Mouse (Mus musculus): ENCODE data around the gene Col23a1. TPM values are rescaled to one million over a fixed set of nuclear protein-coding genes. Genes with fewer than 3 reads are reported as not detected.
"Not testable (repeated sequence)": the region's sequence is repeated elsewhere in the genome, so short reads cannot be mapped to it uniquely, and the experiment has no call there.

Gene Col23a1
- polyA plus RNA-seq, 1 experiment from 2014 or later, result 13.3 TPM

DNA sequence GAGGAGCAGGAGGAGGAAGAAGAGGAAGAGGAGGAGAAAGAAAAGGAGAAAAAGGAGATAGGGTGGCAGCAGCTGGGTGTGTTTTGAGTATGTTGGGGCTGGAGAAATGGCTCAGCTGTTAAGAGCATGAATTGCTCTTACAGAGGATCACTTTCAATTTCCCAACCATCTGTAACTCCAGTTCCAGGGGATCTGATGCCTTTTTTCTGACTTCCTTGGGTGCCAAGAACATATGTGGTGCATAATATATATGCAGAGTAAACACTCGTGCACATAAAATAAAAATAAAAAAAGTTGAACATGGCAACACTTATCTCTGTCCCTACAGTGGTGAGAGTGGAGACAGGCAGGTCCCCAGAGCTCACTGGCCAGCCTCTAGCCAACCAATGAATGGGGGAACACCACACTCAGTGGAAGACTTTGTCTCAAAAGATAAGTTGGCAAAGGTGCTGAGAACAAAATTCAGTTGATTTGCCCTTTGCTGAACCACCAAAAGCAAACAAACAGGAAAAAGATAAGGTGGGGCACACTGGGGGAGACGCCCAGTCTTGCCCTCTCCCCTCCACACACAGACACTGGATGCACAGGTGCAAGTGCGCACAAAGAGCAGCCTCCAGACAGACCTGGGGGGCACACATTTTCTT lies 319.7 kb downstream of the Col23a1 start:
- WGBS, result 76% methylated on average over 3 of the region's 3 CpGs
- ATAC-seq (ENCODE audit: insufficient number of reproducible peaks, insufficient read depth, low FRiP score, low read depth), result no peak
- H3K4me2 ChIP-seq (ENCODE audit: low read length), result no peak overlapping the region
- H3K27me3 ChIP-seq (ENCODE audit: control insufficient read depth, insufficient read depth, low read length), result no peaks in the 10 kb centered on the region
- H3K36me3 ChIP-seq (ENCODE audit: control insufficient read depth, insufficient read depth, low read length), result peaks cover 13% of the 10 kb centered on the region
- H3K9ac ChIP-seq (ENCODE audit: low read length), result no peak overlapping the region
- H3K4me3 ChIP-seq (ENCODE audit: control insufficient read depth in 1 of 2, insufficient read depth in 1 of 2, low read depth in 1 of 2, low read length in 2 of 2), result no peak overlapping the region
- no peaks in the 10 kb centered on the region for H3K9me3 ChIP-seq (ENCODE audit: control insufficient read depth, low read length)
- no peak overlapping the region for H3K27ac ChIP-seq (replicated peaks in 1 of 2; ENCODE audit: control insufficient read depth in 1 of 2, insufficient read depth in 1 of 2, low read depth in 2 of 2, low read length in 2 of 2)
- H3K4me1 ChIP-seq (ENCODE audit: control insufficient read depth in 2 of 2, insufficient read depth in 2 of 2, low read length in 2 of 2), result peaks cover 4 to 15% of the 10 kb centered on the region in 2 experiments; a peak in 3 of 4 replicates

DNA sequence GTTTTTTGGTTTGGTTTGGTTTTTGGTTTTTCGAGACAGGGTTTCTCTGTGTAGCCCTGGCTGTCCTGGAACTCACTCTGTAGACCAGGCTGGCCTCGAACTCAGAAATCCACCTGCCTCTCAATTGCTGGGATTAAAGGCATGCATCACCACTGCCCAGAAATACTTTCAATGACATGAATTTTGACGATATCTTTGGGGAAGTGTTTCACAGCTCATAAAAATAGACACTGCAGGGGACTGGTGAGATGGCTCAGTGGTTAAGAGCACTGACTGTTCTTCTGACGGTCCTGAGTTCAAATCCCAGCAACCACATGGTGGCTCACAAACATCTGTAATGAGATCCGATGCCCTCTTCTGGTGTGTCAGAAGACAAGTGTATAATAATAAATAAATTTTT lies 320.2 kb downstream of the Col23a1 start:
- WGBS, result 84% methylated on average over 5 of the region's 5 CpGs
- H3K9me3 ChIP-seq (ENCODE audit: control insufficient read depth, low read length); H3K36me3 ChIP-seq (ENCODE audit: control insufficient read depth, insufficient read depth, low read length); H3K4me3 ChIP-seq (ENCODE audit: control insufficient read depth in 1 of 2, insufficient read depth in 1 of 2, low read depth in 1 of 2, low read length in 2 of 2); ATAC-seq (ENCODE audit: insufficient number of reproducible peaks, insufficient read depth, low FRiP score, low read depth); H3K4me2 ChIP-seq (ENCODE audit: low read length); H3K27me3 ChIP-seq (ENCODE audit: control insufficient read depth, insufficient read depth, low read length); H3K27ac ChIP-seq (replicated peaks in 1 of 2; ENCODE audit: control insufficient read depth in 1 of 2, insufficient read depth in 1 of 2, low read depth in 2 of 2, low read length in 2 of 2); H3K9ac ChIP-seq (ENCODE audit: low read length): not testable (repeated sequence)
- peaks cover 6 to 12% of the 10 kb centered on the region in 2 experiments for H3K4me1 ChIP-seq (ENCODE audit: control insufficient read depth in 2 of 2, insufficient read depth in 2 of 2, low read length in 2 of 2)

DNA sequence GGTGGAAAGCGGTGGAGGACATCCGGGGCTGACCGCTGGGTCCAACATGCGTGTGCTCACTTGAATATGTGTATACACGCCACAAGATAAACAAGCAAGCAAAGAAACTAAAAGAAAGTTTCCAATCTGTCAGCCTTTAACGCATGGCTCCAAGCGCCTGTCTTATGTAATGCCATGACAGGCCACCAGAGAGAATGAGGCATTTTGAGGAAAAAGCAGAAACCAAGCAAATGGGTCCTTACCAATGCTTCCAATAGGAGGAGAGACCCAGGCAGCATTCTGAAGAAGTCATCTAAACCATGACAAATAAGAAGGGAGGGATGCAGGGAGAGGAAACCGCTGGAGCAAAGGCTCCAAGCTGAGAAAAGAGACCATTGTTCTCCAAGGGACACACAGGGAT lies 324.5 kb downstream of the Col23a1 start:
- no peak for ATAC-seq (ENCODE audit: insufficient number of reproducible peaks, insufficient read depth, low FRiP score, low read depth)
- no peak overlapping the region for H3K9ac ChIP-seq (ENCODE audit: low read length)
- WGBS, result 70% methylated on average over 8 of the region's 8 CpGs
- H3K4me3 ChIP-seq (ENCODE audit: control insufficient read depth in 1 of 2, insufficient read depth in 1 of 2, low read depth in 1 of 2, low read length in 2 of 2), result no peak overlapping the region
- H3K27ac ChIP-seq (replicated peaks in 1 of 2; ENCODE audit: control insufficient read depth in 1 of 2, insufficient read depth in 1 of 2, low read depth in 2 of 2, low read length in 2 of 2), result no peak overlapping the region
- H3K4me2 ChIP-seq (ENCODE audit: low read length), result no peak overlapping the region
- peaks cover 9% of the 10 kb centered on the region in 2 experiments; a peak in 3 of 4 replicates for H3K4me1 ChIP-seq (ENCODE audit: control insufficient read depth in 2 of 2, insufficient read depth in 2 of 2, low read length in 2 of 2)
- no peaks in the 10 kb centered on the region for H3K36me3 ChIP-seq (ENCODE audit: control insufficient read depth, insufficient read depth, low read length)
- H3K27me3 ChIP-seq (ENCODE audit: control insufficient read depth, insufficient read depth, low read length), result no peaks in the 10 kb centered on the region
- no peaks in the 10 kb centered on the region for H3K9me3 ChIP-seq (ENCODE audit: control insufficient read depth, low read length)

DNA sequence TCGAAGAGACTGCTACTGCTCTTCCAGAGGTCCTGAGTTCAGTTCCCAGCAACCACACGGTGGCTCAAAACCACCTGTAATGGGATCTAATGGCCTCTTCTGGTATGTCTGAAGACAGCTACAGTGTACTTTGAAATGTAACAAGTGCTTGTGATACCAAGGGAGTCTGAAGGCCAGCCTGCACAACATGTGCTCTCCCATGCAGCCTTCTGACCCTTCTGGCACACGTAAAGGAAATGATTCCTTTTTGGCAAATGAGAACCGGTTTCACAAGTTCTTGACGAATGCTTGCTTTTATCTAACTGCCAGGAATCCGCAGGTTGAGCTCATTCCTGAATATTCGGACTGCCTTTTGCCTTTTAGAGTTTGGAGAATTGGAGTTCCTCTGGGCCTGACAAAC lies 325.4 kb downstream of the Col23a1 start:
- peak overlapping the region; percentile 35 to 41; a peak in 3 of 4 replicates for H3K4me3 ChIP-seq (ENCODE audit: control insufficient read depth in 1 of 2, insufficient read depth in 1 of 2, low read depth in 1 of 2, low read length in 2 of 2)
- no peaks in the 10 kb centered on the region for H3K36me3 ChIP-seq (ENCODE audit: control insufficient read depth, insufficient read depth, low read length)
- WGBS, result 40% methylated on average over 7 of the region's 7 CpGs
- no peak for ATAC-seq (ENCODE audit: insufficient number of reproducible peaks, insufficient read depth, low FRiP score, low read depth)
- H3K27ac ChIP-seq (replicated peaks in 1 of 2; ENCODE audit: control insufficient read depth in 1 of 2, insufficient read depth in 1 of 2, low read depth in 2 of 2, low read length in 2 of 2), result peak overlapping the region; percentile 82
- peak overlapping the region; percentile 70 for H3K4me2 ChIP-seq (ENCODE audit: low read length)
- H3K27me3 ChIP-seq (ENCODE audit: control insufficient read depth, insufficient read depth, low read length), result no peaks in the 10 kb centered on the region
- H3K4me1 ChIP-seq (ENCODE audit: control insufficient read depth in 2 of 2, insufficient read depth in 2 of 2, low read length in 2 of 2), result peaks cover 9 to 11% of the 10 kb centered on the region in 2 experiments; a peak in 3 of 4 replicates
- no peaks in the 10 kb centered on the region for H3K9me3 ChIP-seq (ENCODE audit: control insufficient read depth, low read length)
- H3K9ac ChIP-seq (ENCODE audit: low read length), result peak overlapping the region; percentile 70

DNA sequence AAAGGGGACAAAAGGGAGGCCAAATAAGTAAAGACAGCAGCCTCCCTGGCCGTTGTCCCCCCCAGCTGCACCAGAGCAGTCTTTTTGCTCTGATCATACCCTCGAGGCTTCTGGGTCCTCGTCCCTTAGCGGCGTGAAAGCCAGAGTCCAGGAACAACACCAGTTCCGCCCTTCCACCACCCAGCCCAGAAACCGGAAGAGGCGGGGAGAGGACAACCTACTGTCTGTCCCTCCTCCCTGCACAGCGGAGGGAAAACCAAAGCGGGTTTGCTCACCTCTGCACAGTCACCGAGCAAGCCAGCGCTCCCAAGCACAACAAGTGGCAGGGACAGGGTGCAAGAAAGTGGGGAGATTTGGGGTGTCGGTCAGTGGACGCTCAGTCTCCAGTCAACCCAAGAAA lies 325.9 kb downstream of the Col23a1 start:
- H3K4me1 ChIP-seq (ENCODE audit: control insufficient read depth in 2 of 2, insufficient read depth in 2 of 2, low read length in 2 of 2), result peaks cover 9 to 16% of the 10 kb centered on the region in 2 experiments; a peak in 3 of 4 replicates
- ATAC-seq (ENCODE audit: insufficient number of reproducible peaks, insufficient read depth, low FRiP score, low read depth), result peak; percentile 63; the same call in 1 of the 2 replicates
- H3K27ac ChIP-seq (replicated peaks in 1 of 2; ENCODE audit: control insufficient read depth in 1 of 2, insufficient read depth in 1 of 2, low read depth in 2 of 2, low read length in 2 of 2), result peak overlapping the region; percentile 82
- peak overlapping the region; percentile 70 for H3K9ac ChIP-seq (ENCODE audit: low read length)
- peak overlapping the region; percentile 70 for H3K4me2 ChIP-seq (ENCODE audit: low read length)
- H3K4me3 ChIP-seq (ENCODE audit: control insufficient read depth in 1 of 2, insufficient read depth in 1 of 2, low read depth in 1 of 2, low read length in 2 of 2), result peak overlapping the region; percentile 35 to 41
- WGBS, result 2% methylated on average over 14 of the region's 14 CpGs
- no peaks in the 10 kb centered on the region for H3K36me3 ChIP-seq (ENCODE audit: control insufficient read depth, insufficient read depth, low read length)
- no peaks in the 10 kb centered on the region for H3K9me3 ChIP-seq (ENCODE audit: control insufficient read depth, low read length)
- H3K27me3 ChIP-seq (ENCODE audit: control insufficient read depth, insufficient read depth, low read length), result no peaks in the 10 kb centered on the region

DNA sequence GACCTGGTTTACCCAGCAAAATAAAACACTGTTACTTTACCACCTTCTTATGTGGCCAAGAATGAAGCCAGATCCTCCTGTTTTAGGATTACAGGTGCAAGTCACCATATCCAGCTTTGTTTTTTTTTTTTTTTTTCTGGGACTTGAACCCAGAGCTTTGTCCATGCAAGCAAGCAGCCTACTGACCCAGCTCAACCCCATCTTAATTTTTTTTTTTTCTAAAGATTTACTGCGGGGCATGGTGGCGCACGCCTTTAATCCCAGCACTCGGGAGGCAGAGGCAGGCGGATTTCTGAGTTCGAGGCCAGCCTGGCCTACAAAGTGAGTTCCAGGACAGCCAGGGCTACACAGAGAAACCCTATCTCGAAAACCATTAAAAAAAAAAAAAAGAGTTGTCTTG lies 326.4 kb downstream of the Col23a1 start:
- peak overlapping the region; percentile 70 for H3K4me2 ChIP-seq (ENCODE audit: low read length)
- not testable (repeated sequence) for ATAC-seq (ENCODE audit: insufficient number of reproducible peaks, insufficient read depth, low FRiP score, low read depth); H3K9me3 ChIP-seq (ENCODE audit: control insufficient read depth, low read length); H3K36me3 ChIP-seq (ENCODE audit: control insufficient read depth, insufficient read depth, low read length); H3K27me3 ChIP-seq (ENCODE audit: control insufficient read depth, insufficient read depth, low read length)
- H3K9ac ChIP-seq (ENCODE audit: low read length), result peak overlapping the region; percentile 70
- 86% methylated on average over 7 of the region's 7 CpGs for WGBS
- peak overlapping the region in 1 of 2 experiments; percentile 35; a peak in 2 of 4 replicates for H3K4me3 ChIP-seq (ENCODE audit: control insufficient read depth in 1 of 2, insufficient read depth in 1 of 2, low read depth in 1 of 2, low read length in 2 of 2)
- H3K4me1 ChIP-seq (ENCODE audit: control insufficient read depth in 2 of 2, insufficient read depth in 2 of 2, low read length in 2 of 2), result peaks cover 9 to 19% of the 10 kb centered on the region in 2 experiments; a peak in 3 of 4 replicates
- peak overlapping the region in 1 of 2 experiments; percentile 82; a peak in 1 of 4 replicates for H3K27ac ChIP-seq (replicated peaks in 1 of 2; ENCODE audit: control insufficient read depth in 1 of 2, insufficient read depth in 1 of 2, low read depth in 2 of 2, low read length in 2 of 2)

DNA sequence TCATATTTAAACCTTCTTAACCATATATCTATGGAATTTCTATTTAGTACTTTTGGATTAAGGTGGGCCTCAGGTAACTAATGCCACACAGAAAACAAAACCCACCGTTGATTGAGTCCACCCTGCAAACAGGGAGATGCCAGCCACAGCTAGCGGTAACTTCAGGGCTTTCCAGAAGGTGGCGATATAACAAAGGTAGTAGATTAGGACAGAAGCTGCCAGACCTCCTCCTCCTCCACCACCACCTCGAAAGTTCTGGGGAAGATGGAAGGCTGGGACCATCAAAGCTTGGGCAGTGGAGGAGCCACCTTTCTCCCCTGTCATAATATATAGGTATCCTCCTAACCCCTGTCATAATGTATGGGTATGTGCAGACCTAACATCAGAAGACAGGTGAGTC lies 328.0 kb downstream of the Col23a1 start:
- H3K4me3 ChIP-seq (ENCODE audit: control insufficient read depth in 1 of 2, insufficient read depth in 1 of 2, low read depth in 1 of 2, low read length in 2 of 2), result no peak overlapping the region
- H3K9ac ChIP-seq (ENCODE audit: low read length), result no peak overlapping the region
- no peak for ATAC-seq (ENCODE audit: insufficient number of reproducible peaks, insufficient read depth, low FRiP score, low read depth)
- H3K9me3 ChIP-seq (ENCODE audit: control insufficient read depth, low read length), result no peaks in the 10 kb centered on the region
- H3K4me2 ChIP-seq (ENCODE audit: low read length), result no peak overlapping the region
- H3K4me1 ChIP-seq (ENCODE audit: control insufficient read depth in 2 of 2, insufficient read depth in 2 of 2, low read length in 2 of 2), result peaks cover 9 to 19% of the 10 kb centered on the region in 2 experiments; a peak in 3 of 4 replicates
- WGBS, result 8% methylated on average over 4 of the region's 4 CpGs
- no peak overlapping the region for H3K27ac ChIP-seq (replicated peaks in 1 of 2; ENCODE audit: control insufficient read depth in 1 of 2, insufficient read depth in 1 of 2, low read depth in 2 of 2, low read length in 2 of 2)
- H3K27me3 ChIP-seq (ENCODE audit: control insufficient read depth, insufficient read depth, low read length), result no peaks in the 10 kb centered on the region
- peaks cover 9% of the 10 kb centered on the region; the same call in 1 of the 2 replicates for H3K36me3 ChIP-seq (ENCODE audit: control insufficient read depth, insufficient read depth, low read length)
